Mouse (Mus musculus): ENCODE measurements around the gene Gm17581.
"Not testable (repeated sequence)": the region's sequence is repeated elsewhere in the genome, so short reads cannot be mapped to it uniquely, and the experiment has no call there.

Gene Gm17581

DNA sequence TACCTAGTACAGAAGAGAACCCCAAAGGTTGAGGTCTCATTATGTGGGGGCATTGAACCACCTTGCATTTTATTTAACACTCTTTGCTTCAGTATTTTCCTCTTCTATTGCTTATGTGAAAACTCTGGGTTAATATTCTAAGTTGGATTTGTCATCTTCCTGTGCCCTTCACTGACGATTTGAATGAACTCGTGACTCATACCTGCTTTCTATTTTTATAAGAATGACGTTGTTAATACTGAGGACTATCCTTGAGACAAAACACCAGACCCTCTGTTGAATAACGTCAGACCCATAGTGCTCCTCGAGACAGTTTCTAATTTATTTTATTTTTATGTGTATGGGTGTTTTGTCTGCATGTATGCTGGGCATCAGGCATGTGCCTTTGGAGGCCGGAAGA, 1.3 kb upstream of the Gm17581 start:
- DNase-seq = no peak

DNA sequence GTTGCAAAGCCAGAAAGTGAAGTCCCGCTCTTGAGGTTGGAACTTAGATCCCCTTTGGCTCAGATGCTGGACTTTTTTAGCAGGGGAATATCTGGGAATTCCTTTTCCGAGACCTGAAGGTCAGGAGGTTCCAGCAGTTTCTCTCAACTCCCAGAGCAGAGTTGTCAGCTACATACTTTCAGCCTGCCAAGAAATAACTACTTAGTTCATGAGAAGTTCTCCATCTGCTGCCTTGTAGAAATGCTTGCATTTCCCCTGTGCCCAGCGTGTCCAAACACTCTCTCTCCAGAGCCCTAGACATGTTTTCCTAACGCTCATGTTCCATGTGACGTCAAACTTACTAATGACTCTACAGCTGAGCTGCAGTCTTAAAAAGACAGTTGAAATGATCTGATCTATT, 586 bp downstream of the Gm17581 start:
- no peak for DNase-seq

DNA sequence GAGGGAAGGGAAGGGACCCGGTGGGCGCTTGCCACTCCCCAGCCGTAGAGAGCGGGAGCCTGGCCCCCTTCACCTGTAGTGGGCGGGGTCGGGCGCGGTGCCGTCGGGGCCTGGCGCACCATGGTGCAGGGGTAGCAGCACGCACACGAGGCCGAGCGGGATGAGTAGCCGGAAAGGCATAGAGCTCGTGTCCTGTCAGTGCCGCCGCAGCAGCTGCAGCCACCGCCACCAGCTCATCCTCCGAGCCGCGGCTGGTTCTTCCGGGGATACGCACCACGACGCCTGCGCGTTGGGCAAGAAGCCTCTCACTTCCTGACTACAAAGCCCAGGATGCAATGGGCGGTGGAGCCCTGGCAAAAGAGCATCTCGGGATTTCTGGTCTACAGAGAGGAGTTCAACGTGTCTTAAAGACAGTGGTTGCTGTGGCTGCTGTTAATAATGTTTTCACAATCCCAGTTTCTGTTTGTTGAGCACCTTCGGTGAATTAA, 6.5 kb downstream of the Gm17581 start, which contains the start of gene Edem2:
TSS of gene Edem2 (minus strand) at position 318 of the 488 bp plus-strand sequence.
- DNase-seq = peak; percentile 94

GRCm38 (mm10) chr2:155728742-155729141, 6.9 kb downstream of the Gm17581 start:
- DNase-seq = no peak

- DNase-seq = no peak
These were observed 7.8 kb downstream of the Gm17581 start for GRCm38 (mm10) chr2:155727764-155728395.

- no peak for DNase-seq
These were observed 9.4 kb downstream of the Gm17581 start for GRCm38 (mm10) chr2:155726302-155726701.

DNA sequence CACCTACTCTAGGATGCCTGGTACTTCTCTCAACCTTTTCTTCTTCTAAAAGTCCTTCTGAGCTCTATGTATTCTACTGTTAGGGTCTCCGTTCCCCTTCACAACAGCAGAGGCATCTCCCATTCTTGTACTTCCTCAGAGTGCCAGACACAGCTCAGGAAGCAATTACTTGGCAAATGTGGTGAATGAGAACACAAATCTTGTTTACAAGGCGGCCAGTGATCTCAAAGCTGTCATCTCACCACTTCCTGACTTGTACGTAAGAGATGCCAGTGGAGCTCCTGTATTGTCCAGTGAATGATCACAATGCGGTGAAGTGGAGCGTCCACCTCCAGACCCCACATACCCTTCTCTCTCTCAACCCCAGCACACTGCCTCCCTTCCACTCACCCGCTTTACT, 11.1 kb downstream of the Gm17581 start:
- DNase-seq = no peak

DNA sequence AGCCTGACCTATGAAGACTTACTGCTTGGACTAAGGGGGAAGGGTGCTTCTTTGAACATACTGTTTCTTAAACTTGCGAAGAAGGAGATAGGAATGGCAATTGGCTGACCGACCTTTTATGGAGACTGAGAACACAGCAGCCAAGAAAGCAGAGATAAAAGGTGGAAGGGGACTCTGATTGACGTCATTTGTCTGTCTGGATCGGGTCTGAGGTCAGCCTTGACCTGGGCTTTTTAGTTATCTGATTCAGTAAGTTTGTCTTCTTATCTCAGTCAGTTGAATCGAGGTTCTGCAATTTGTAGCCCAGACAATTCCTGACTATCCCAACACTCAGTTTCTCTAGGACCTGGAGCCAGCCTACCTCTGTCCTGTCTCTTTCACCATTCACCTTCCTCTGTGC, 11.6 kb downstream of the Gm17581 start:
- no peak for DNase-seq

DNA sequence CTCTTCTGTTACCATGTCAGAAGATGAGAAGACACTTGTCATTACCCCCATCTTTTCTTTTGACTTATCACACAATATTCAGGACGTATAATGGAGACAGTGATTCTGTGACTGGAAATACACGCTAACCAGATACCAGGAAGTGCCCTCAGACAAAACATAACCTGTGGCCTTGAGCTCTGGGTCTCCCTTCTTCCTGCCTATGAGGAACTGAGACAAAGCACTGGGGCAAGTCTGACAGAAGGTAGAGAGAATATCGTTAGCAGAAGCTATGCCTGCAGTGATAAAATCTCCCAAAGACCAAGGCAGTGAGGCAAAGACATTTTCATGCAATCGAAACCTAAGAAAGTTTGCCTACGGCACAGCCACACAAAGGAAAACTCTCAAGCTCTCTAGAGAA, 15.1 kb downstream of the Gm17581 start:
- peak; percentile 11 for DNase-seq

DNA sequence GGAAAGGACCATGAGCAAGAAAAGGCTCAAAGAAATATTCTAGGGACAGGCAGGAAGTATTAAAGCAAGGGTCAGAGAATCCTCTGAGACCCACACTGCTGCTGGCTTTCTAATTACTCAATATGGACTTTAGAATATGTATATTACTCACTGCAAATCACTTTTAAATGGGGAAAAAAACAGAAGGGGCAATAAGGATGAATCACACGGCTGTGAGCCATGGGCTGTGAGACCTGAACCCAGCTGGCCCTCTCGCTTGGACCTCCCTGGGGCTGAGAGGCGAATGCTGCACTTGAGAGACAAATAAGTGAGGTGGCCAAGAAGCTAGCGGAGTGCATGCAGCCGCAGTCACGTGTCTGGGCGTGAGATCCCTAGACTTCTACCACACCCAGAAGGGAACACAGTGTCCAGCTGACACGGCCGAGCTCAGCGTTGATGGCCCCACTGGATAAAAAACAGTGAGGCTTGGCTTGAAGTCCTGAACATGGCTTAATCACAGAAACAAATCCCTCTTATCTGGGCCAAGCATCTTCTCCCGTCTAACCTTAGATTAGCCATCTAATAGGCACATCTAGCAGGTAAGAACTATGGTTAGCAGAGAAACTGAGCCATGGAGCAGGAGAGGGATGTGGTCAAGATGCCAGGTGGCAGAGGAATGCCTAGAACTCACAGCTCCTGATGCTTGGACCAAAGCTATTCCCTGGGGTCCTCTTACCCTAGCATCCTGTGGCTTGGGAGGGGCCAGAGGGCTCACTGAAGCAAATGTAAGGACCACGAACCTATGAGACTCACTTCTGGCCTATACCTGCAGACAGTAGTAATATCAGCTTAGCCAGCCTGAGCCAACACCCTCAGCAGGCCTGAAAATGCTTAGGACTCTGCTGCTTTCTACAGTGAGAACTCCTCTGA, 18.3 kb downstream of the Gm17581 start:
- DNase-seq = no peak

DNA sequence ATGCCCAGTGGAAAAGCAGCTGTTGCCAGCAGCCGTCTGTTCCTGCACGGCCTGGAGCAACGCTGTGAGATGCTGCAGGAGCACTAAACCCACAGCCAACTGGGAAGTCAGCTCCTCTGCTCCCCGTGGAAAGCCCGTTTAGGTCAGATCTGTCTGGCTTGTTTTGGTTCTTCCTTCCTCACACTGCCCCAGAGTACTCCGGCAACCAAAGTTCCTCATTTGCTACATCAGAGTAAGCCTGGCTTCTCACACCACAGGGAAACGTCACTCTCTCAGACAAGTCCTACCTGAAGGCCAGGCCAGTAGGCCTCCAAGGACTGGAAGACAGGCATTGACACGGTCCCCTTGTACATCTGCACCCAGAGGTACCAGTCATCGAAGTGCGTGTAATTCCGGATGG, 25.1 kb downstream of the Gm17581 start:
- no peak for DNase-seq

- DNase-seq = no peak
These were observed 28.4 kb downstream of the Gm17581 start for GRCm38 (mm10) chr2:155707251-155707650.

DNA sequence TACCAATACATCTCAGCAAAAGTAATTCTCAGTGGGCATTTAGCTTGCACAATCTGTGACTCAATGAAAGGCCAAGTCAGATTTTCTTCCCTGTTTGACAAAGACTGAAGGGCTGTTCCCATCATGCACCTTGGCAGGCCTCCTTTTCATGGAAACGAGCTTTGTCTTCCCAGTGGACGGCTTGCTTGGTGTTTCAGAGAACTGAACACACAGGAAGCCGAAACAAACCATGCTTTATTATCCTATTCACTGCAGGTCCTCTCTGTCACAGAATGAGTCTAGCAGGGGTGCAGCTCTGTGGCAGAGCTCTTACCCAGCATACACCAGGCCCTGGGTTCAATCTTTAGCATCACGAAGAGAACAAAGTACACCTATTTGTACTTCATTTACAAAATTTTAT, 32.0 kb downstream of the Gm17581 start:
- DNase-seq = no peak

- no peak for DNase-seq
These were observed 34.2 kb downstream of the Gm17581 start for GRCm38 (mm10) chr2:155701399-155701919.

DNA sequence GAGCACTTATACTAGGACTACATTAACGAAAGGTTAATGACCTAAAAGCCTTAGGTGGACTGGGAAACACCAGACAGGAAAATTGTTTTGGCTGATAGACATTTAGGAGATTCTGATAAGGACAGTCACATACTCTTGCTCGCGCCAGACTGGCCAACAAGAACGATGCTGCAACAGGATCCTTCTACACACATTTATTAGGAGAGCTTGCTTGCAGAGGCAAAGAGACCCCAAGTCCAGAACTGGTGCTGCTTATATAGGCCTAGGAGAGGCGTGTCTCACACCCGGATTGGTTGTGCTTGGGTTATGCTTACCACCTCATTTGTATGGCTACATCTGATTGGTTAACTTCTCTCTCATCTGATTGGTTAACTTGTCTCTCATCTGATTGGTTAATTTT, 37.2 kb downstream of the Gm17581 start:
- not testable (repeated sequence) for DNase-seq

- DNase-seq = no peak
These were observed 38.8 kb downstream of the Gm17581 start for GRCm38 (mm10) chr2:155696851-155697250.

DNA sequence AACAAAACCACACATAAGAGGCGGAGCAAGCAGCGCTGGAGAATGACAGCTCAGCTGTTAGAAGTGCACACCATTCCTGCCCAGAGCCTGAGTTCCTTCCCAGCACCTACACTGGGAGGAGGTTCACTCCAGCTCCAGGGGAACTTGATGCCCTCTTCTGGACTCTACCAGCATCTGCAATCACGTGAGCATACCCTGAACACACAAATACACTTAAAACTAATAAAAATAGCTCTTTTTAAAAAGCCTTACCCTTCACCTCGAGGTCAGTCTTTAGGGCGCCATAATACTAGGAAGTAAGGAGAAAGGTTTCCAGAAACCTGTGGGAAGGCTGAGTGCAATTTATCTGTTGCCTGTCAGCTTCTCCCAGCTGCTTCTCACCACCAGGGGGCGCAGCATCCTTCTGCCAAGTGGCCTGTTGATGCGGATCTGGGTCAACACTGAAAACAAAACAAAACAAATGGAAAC, 39.5 kb downstream of the Gm17581 start:
- DNase-seq = peak; percentile 86

- DNase-seq = no peak
These were observed 40.4 kb downstream of the Gm17581 start for GRCm38 (mm10) chr2:155695316-155695715.

DNA sequence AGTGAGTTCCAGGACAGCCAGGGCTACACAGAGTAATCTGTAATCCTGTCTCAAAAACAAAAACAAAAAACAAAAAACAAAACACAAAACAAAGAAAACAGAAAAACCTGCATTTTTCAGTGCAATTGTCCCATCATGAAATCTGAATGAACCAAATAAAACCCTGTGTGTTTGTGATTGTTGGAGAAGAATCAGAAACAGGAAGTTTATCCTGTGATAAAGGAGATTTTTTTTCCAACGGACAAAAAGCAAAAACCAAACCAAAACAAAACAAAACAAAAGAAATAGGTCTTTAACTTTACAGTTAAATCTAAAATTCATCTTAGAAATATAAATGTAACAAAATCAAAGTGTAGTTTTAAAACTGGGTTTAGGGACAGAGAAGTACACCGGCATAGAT, 41.1 kb downstream of the Gm17581 start:
- no peak for DNase-seq

DNA sequence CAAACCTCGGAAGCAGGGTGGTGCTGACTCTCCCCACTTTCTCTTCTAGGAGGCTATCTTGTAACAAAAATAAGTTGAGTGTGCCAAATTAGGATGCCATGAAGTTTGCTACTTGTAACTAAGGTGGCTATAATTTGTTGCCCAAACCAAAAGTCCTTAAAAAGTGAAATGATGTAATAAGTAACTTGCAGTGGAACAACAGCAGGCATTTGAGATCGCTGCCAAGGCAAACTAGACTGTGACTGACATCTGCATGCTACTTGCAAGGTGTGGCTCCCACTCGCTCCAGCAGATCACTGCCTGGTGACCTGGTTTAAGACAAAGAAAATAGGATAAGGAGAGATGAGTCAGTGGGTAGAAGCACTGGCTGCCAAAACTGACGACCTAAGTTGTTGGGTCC, 42.5 kb downstream of the Gm17581 start:
- DNase-seq = no peak

- peak; percentile 98 for DNase-seq
These were observed 43.8 kb downstream of the Gm17581 start, which contains the start of gene Trpc4ap for GRCm38 (mm10) chr2:155691723-155692493. TSS of gene Trpc4ap (minus strand) at chr2:155692384.

DNA sequence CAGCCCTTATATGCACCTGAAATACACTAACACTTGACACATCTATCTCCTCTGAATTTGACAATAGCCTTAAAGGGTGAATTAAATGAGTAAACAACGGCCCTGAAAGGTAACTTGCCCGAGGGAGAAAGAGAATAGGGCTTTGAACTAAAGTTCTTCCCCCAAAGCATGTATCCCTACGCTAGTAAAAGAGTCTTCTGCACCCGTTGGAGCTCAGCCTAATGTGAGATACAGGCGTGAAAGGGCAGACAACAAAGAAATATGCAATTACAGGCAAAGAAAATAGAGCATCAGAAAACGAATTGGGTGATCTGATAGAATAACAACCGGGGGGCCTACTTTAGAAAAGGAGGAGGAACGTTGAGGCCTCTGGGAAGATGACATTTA, 44.3 kb downstream of the Gm17581 start:
- DNase-seq = no peak

- no peak for DNase-seq
These were observed 46.5 kb downstream of the Gm17581 start for GRCm38 (mm10) chr2:155689211-155689610.
